Mouse (Mus musculus) C2C12 (cell line): ENCODE data around the gene Shroom4. TPM values are rescaled to one million over a fixed set of nuclear protein-coding genes. Genes with fewer than 3 reads are reported as not detected.

Experiments
- H3K27me3 ChIP-seq: one replicate; pipeline ENCODE4 v1.6.1; 2011; ENCODE audit not compliant: control insufficient read depth, insufficient read depth, insufficient read length
- H3K36me3 ChIP-seq: one replicate; pipeline ENCODE4 v1.6.1; 2011; ENCODE audit not compliant: control insufficient read depth, insufficient read depth
- H3K4me3 ChIP-seq: one replicate; pipeline ENCODE4 v1.5.1; 2011; ENCODE audit warnings: mild to moderate bottlenecking, control low read depth; ENCODE audit not compliant: poor library complexity, insufficient read depth, severe bottlenecking
- H3K79me2 ChIP-seq: one replicate; pipeline ENCODE4 v1.6.1; 2011; ENCODE audit not compliant: control insufficient read depth, insufficient read depth
- H3K79me3 ChIP-seq: one replicate; pipeline ENCODE4 v1.6.1; 2011; ENCODE audit warnings: low read depth, control low read depth
- H3ac ChIP-seq: one replicate; pipeline ENCODE3; 2011; ENCODE audit warnings: low read depth; ENCODE audit not compliant: control insufficient read depth, insufficient read length
- CEBPB ChIP-seq: IDR thresholded peaks from one replicate; pipeline ENCODE4 v1.6.1; 2011; ENCODE audit warnings: low read depth, mild to moderate bottlenecking, control low read depth, moderate library complexity
- CTCF ChIP-seq: IDR thresholded peaks from one replicate; pipeline ENCODE4 v1.5.1; 2011; ENCODE audit not compliant: control insufficient read depth, insufficient read depth, insufficient read length
- FOSL1 ChIP-seq: IDR thresholded peaks from one replicate; pipeline ENCODE4 v1.8.0; 2011; ENCODE audit warnings: mild to moderate bottlenecking, low read length; ENCODE audit not compliant: poor library complexity, insufficient read depth, severe bottlenecking
- MAX ChIP-seq: IDR thresholded peaks from one replicate; pipeline ENCODE4 v1.6.1; 2011; ENCODE audit warnings: mild to moderate bottlenecking, control low read depth
- MYOD1 ChIP-seq: IDR thresholded peaks from one replicate; pipeline ENCODE4 v1.6.1; 2011; ENCODE audit warnings: low read depth; ENCODE audit not compliant: control insufficient read depth, insufficient read length
- MYOG ChIP-seq: IDR thresholded peaks from one replicate; pipeline ENCODE4 v1.6.1; 2011; ENCODE audit not compliant: control insufficient read depth, insufficient read length; ENCODE audit errors: extremely low read depth
- USF1 ChIP-seq: IDR thresholded peaks from one replicate; pipeline ENCODE4 v1.6.1; 2011; ENCODE audit warnings: low read depth, mild to moderate bottlenecking, control low read depth, moderate library complexity
- polyA plus RNA-seq: library from polyadenylated mRNA; unstranded; fragments of >200 nt; fragmentation: generic; extraction: Trizol; gene quantifications from one replicate; pipeline ENCODE4 v1.2.1, GENCODE M21; 2012; ENCODE audit warnings: missing spikeins

Gene Shroom4
- polyA plus RNA-seq, 1 experiment, result 3.1 TPM

DNA sequence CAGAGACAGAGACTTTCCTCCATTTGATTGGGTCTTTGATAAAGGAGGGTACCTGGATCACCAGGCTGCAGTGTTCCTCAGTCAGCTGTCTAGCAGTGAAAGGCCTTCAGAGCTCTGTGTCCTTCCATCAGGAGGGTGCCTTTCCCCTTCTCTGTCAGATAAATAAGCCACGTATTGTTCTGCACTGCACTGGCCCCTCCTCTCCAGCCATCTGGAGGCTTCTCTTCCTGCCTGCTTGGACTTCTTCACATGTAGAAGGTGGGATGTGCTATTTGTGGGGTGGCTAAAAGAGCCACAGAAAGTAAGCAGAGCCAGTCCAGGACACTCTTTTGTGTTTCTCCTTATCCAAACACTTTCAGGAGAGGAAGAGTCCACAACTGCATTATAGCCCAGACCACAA, 174.9 kb downstream of the Shroom4 start:
- no peak for TF ChIP-seq FOSL1
- no peak for TF ChIP-seq MYOD1
- TF ChIP-seq CTCF, result no peak
- TF ChIP-seq USF1, result no peak
- no peak for TF ChIP-seq MAX
- TF ChIP-seq MYOG, result no peak
- TF ChIP-seq CEBPB, result no peak
- H3K4me3 ChIP-seq, result no peak overlapping the region
- H3ac ChIP-seq, result no peak overlapping the region
- H3K36me3 ChIP-seq, result no peaks in the 10 kb centered on the region
- no peaks in the 10 kb centered on the region for H3K79me3 ChIP-seq
- H3K79me2 ChIP-seq, result no peaks in the 10 kb centered on the region
- H3K27me3 ChIP-seq, result no peaks in the 10 kb centered on the region

DNA sequence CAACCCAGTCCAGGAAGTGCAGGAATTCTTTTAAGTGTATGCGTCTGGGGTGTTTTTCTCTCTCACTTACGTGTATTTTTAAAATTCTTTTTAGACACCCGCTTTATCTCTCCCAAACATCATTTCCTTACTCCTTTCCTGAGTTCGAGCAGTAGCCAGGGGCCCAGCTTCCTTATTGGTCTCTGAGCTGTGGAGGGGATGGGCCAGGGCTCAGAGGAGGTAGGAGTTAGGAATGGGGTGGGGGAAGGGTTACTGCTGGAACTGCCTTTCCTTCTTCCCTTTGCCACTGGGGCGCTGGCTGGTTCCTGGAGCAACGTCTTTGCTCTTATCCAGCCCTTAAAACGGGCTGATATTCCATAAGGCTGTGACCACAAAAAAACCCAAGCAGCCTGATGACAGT, 177.3 kb downstream of the Shroom4 start:
- TF ChIP-seq CTCF (no peak), FOSL1 (no peak), MAX (no peak)
- H3K27me3 ChIP-seq, result no peaks in the 10 kb centered on the region
- H3K79me3 ChIP-seq, result no peaks in the 10 kb centered on the region
- H3K79me2 ChIP-seq, result no peaks in the 10 kb centered on the region
- H3ac ChIP-seq, result no peak overlapping the region
- no peak overlapping the region for H3K4me3 ChIP-seq
- no peaks in the 10 kb centered on the region for H3K36me3 ChIP-seq

DNA sequence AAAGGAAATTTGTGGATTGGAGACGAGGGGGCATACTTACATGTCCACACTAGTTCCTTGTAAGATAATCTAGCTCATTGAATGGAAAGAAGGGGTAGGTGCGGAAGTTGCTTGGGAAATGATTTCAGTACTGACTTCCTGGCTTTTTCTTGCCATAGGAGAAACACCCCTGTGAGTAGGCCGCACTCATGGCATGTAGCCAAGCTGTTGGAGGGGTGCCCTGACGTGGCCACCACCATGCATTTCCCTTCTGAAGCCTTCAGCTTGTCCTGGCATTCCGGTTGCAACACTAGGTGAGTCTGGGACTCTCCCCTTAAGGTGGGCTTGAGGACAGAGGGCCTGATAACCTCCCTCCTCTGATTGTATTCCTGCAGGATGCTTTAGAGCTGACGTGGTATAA, 181.0 kb downstream of the Shroom4 start:
- TF ChIP-seq FOSL1, result no peak
- no peak for TF ChIP-seq CEBPB
- no peak for TF ChIP-seq USF1
- no peak for TF ChIP-seq MYOD1
- no peak for TF ChIP-seq MYOG
- TF ChIP-seq MAX, result no peak
- TF ChIP-seq CTCF, result no peak
- H3K4me3 ChIP-seq, result no peak overlapping the region
- H3K27me3 ChIP-seq, result no peaks in the 10 kb centered on the region
- H3K79me2 ChIP-seq, result no peaks in the 10 kb centered on the region
- H3K79me3 ChIP-seq, result no peaks in the 10 kb centered on the region
- H3K36me3 ChIP-seq, result no peaks in the 10 kb centered on the region
- no peak overlapping the region for H3ac ChIP-seq

DNA sequence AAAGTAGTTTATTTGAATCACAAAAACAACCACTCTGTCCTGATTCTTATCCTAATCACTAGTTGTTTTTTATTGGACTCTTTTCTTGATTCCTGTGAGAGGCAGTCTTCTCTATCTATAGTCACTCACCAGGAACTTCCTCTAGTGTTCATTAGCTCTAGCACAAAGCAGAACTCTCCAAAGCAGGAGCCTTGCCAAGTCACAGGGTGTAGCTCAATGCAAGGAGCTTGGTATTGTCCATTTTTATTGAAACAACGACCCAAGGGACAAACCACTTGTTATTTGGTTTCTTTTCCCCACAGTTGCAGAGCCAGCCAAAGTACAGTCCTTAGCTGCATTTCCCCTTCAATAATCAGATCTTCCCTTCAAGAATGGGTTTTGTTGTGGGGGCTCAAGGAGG, 181.5 kb downstream of the Shroom4 start:
- Histone ChIP-seq H3K79me2 (no peaks in the 10 kb centered on the region), H3ac (no peak overlapping the region), H3K36me3 (no peaks in the 10 kb centered on the region), H3K4me3 (no peak overlapping the region), H3K27me3 (no peaks in the 10 kb centered on the region), H3K79me3 (no peaks in the 10 kb centered on the region)
- TF ChIP-seq CTCF (no peak), CEBPB (no peak), USF1 (no peak)

DNA sequence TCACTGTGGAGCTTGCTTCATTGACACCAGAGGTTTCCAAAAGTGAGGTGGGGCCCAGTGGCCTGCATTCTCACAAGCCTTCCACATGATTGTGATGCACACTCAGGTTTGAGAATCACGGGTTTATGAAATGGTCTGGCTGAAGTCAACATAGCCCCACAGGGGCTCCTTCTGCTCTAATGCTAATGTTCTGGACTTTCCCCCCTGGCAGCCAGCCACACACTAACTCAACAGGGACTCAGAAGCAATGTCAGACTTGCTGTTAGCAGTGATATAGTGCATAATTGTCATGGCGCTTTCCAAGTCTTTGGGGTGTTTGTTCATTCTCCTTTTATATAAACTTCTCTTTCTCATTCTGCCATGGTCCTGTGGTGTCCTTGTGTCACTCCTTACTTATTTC, 183.0 kb downstream of the Shroom4 start:
- H3K79me2 ChIP-seq, result no peaks in the 10 kb centered on the region
- no peak overlapping the region for H3ac ChIP-seq
- H3K4me3 ChIP-seq, result no peak overlapping the region
- H3K79me3 ChIP-seq, result no peaks in the 10 kb centered on the region
- H3K27me3 ChIP-seq, result no peaks in the 10 kb centered on the region
- no peaks in the 10 kb centered on the region for H3K36me3 ChIP-seq
- TF ChIP-seq USF1 (no peak), MYOG (no peak), MYOD1 (no peak), MAX (no peak), CTCF (no peak), CEBPB (no peak), FOSL1 (no peak)

DNA sequence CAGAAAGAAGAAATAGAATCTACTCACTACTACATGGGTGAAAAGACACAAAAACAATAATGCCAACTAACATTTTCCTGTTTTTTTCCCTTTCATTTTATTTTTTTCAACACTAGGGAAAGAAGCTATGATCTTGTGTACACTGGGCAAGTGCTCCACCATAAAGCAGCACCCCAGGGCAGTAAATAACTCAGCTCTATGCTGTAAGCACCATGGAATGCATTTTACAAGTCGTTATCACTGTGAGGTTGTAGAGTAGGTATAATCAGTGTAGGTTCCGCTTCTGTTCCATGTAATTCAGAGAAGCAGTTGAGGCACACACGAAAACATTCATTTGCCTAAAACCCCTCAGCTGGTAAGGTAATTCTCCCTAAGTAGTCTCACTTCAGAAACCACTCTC, 194.5 kb downstream of the Shroom4 start:
- no peaks in the 10 kb centered on the region for H3K36me3 ChIP-seq
- H3K4me3 ChIP-seq, result no peak overlapping the region
- no peaks in the 10 kb centered on the region for H3K79me2 ChIP-seq
- no peaks in the 10 kb centered on the region for H3K79me3 ChIP-seq
- H3ac ChIP-seq, result no peak overlapping the region
- H3K27me3 ChIP-seq, result no peaks in the 10 kb centered on the region
- TF ChIP-seq MAX, result no peak
- TF ChIP-seq MYOD1, result no peak
- TF ChIP-seq FOSL1, result no peak
- no peak for TF ChIP-seq CTCF
- TF ChIP-seq MYOG, result no peak
- TF ChIP-seq USF1, result no peak
- no peak for TF ChIP-seq CEBPB
